8 mouse cellular contexts compared by ENCODE assay signal in genomic region chr7:44929204-44930151, GRCm38 (mm10). TPM values are rescaled to one million over a fixed set of nuclear protein-coding genes. Genes with fewer than 3 reads are reported as not detected.
DNase-seq lines count a peak whose midpoint lies in the region; ATAC-seq and TF ChIP-seq lines count a peak whose summit lies in the region.

Ap2a1 (minus strand) TSS chr7:44929496.

- no peaks in the 10 kb centered on the region for H3K27me3 ChIP-seq in forebrain, embryonic 15.5 days

- peak within 1 kb of the TSS; percentile 13; the same call in 1 of the 2 replicates for H3K27ac ChIP-seq in ES-E14 (ENCODE audit: insufficient read depth, low read depth, low read length, poor library complexity, severe bottlenecking)
- peak within 1 kb of the TSS; percentile 97 for H3K27ac ChIP-seq in forebrain, embryonic 15.5 days (replicated peaks)

- no peaks in the 10 kb centered on the region for H3K9me3 ChIP-seq in ES-E14 (ENCODE audit: control insufficient read depth, insufficient read depth, low read depth, low read length)
- no peaks in the 10 kb centered on the region for H3K9me3 ChIP-seq in forebrain, embryonic 15.5 days

- H3K4me1 ChIP-seq in ES-E14 (ENCODE audit: control insufficient read depth in 2 of 2, insufficient read depth in 2 of 2, low read length in 2 of 2, poor library complexity in 1 of 2) = peaks cover 0 to 10% of the 10 kb centered on the region in 2 experiments; a peak in 1 of 4 replicates
- H3K4me1 ChIP-seq in forebrain, embryonic 15.5 days = peaks cover 28% of the 10 kb centered on the region
- H3K4me1 ChIP-seq in lung, adult 2 months (ENCODE audit: control insufficient read depth, insufficient read depth, low read length) = peaks cover 2% of the 10 kb centered on the region; the same call in 1 of the 2 replicates

- H3K9ac ChIP-seq in ES-E14 (ENCODE audit: insufficient read depth, low read depth, low read length, poor library complexity, severe bottlenecking) = peak within 1 kb of the TSS; percentile 82
- peak within 1 kb of the TSS; percentile 97 for H3K9ac ChIP-seq in forebrain, embryonic 15.5 days (replicated peaks)

- no peak for TF ChIP-seq CTCF in lung, adult 2 months (IDR thresholded peaks at IDR 0.05; ENCODE audit: insufficient read depth, low read length)

- peak; percentile 88; the same call in 1 of the 2 replicates for TF ChIP-seq POLR2A in lung, adult 2 months (IDR thresholded peaks at IDR 0.05; ENCODE audit: borderline replicate concordance, extremely low read depth, low read depth, low read length)

- intact Hi-C loops in heart, postnatal 25 days (cut with DNase I) = no loop called here

- H3K4me3 ChIP-seq in ES-E14 (ENCODE audit: insufficient read depth in 1 of 2, low read depth in 1 of 2, low read length in 2 of 2, poor library complexity in 1 of 2, severe bottlenecking in 1 of 2) = peak within 1 kb of the TSS; percentile 79 to 94
- peak within 1 kb of the TSS; percentile 91 for H3K4me3 ChIP-seq in forebrain, embryonic 15.5 days
- H3K4me3 ChIP-seq in lung, adult 2 months (replicated peaks; ENCODE audit: extremely low read depth, low read depth, low read length) = peak within 1 kb of the TSS; percentile 86

- peaks cover 2% of the 10 kb centered on the region; the same call in 1 of the 2 replicates for H3K36me3 ChIP-seq in ES-E14 (ENCODE audit: control insufficient read depth, insufficient read depth, low read length, poor library complexity, severe bottlenecking)
- H3K36me3 ChIP-seq in forebrain, embryonic 15.5 days = peaks cover 7% of the 10 kb centered on the region; the same call in 1 of the 2 replicates

- in situ Hi-C loops in ES-E14 (cut with MboI; ENCODE audit: low sequenced_read_pairs in 2 of 2, unreplicated experiment in 2 of 2) = no loop called here

- peak; percentile 99 for ATAC-seq in forebrain, embryonic 15.5 days (replicated peaks)
- peak; percentile 94 for ATAC-seq in neutrophil, adult 5-6 weeks (ENCODE audit: extremely low read depth, insufficient number of reproducible peaks, low FRiP score, poor library complexity, severe bottlenecking)

- H3K4me2 ChIP-seq in forebrain, embryonic 15.5 days (replicated peaks) = peak within 1 kb of the TSS; percentile 63

- peak; percentile 100 for DNase-seq in ES-E14 (ENCODE audit: low read depth, low spot score)
- DNase-seq in cerebellum, adult 11-12 months = peak; percentile 100
- DNase-seq in heart, postnatal 25 days (ENCODE audit: low spot score) = peak; percentile 100
- peak; percentile 100 for DNase-seq in layer of hippocampus, adult 18-20 months (ENCODE audit: low spot score in 2 of 2)
- DNase-seq in lung, adult 2 months = peak; percentile 99
- peak; percentile 100 for DNase-seq in thymus, adult 18-20 months

- WGBS in forebrain, embryonic 15.5 days = under 1% methylated on average over 84 of the region's 84 CpGs
- WGBS in lung, adult 2 months = under 1% methylated on average over 83 of the region's 84 CpGs

TF ChIP-seq in ES-E14, 5 proteins besides CTCF, POLR2A, EP300 and RAD21:
- no peak for TF ChIP-seq MAFK (IDR thresholded peaks at IDR 0.05; ENCODE audit: insufficient read depth, low read depth, low read length)
- no peak for TF ChIP-seq HCFC1 (IDR thresholded peaks at IDR 0.05; ENCODE audit: borderline replicate concordance, insufficient read depth, low read length)
- TF ChIP-seq ZC3H11A (IDR thresholded peaks at IDR 0.05; ENCODE audit: borderline replicate concordance, low read depth, low read length) = no peak
- TF ChIP-seq ZNF384 (IDR thresholded peaks at IDR 0.05; ENCODE audit: low read depth, low read length) = no peak
- TF ChIP-seq CHD2 (IDR thresholded peaks at IDR 0.05; ENCODE audit: low read depth, low read length) = peak; percentile 94

RNA-seq across cellular contexts. Expression of gene Ap2a1, which starts in this region (rescaled TPM):
- total RNA-seq in ES-E14 (2012; rRNA removed) = 82.5 and 94.9 TPM in 2 replicates
- 105 and 107 TPM in 2 replicates for polyA plus RNA-seq in forebrain, embryonic 15.5 days (2015; fragmentation: Nextera tagmentation; extraction: Ambion mirVana)
- 10 to 100 TPM; 72.5 to 73.1 TPM for total RNA-seq in heart, postnatal 25 days (2021)
- total RNA-seq in layer of hippocampus, adult 18-20 months (2021) = 100 to 1,000 TPM; 288 to 294 TPM
- 94.8 and 101 TPM in 2 replicates for polyA plus RNA-seq in lung, adult 2 months (2012; rRNA removed)
- total RNA-seq in neutrophil, adult 5-6 weeks (2017) = 23.9 and 29.8 TPM in 2 replicates

Comparison
In these comparisons a context has a peak if more than half of its experiments do, and no peak if none do; other contexts are left out.
1. Peak in every context shown above with its lines: DNase-seq, ATAC-seq, H3K4me3 ChIP-seq and H3K27ac ChIP-seq.